Mouse (Mus musculus) erythroid progenitor cell, adult 5-6 weeks (primary cell): ENCODE measurements around the gene 9630041A04Rik. TPM values are rescaled to one million over a fixed set of nuclear protein-coding genes. Genes with fewer than 3 reads are reported as not detected.

Experiments
- ATAC-seq: replicated peaks from 2 replicates; pipeline ENCODE4 v1.8.0; 2016; ENCODE audit warnings: moderate number of reproducible peaks, mild to moderate bottlenecking, moderate TSS enrichment, inconsistent platforms; ENCODE audit not compliant: poor library complexity, low FRiP score, severe bottlenecking
- total RNA-seq, 2 experiments: library from RNA; stranded (forward) in 1 of 2; stranded (reverse) in 1 of 2; fragments of 150-400 nt in 1 of 2; fragments of 186-747, 209-891 nt in 1 of 2; gene quantifications; 2 replicates each; pipeline versions ENCODE4 v1.2.3 to v1.2.4; 2015 to 2017; ENCODE audit warnings: low replicate concordance in 2 of 2

Gene 9630041A04Rik
- total RNA-seq, 2 experiments from 2014 or later = not detected

DNA sequence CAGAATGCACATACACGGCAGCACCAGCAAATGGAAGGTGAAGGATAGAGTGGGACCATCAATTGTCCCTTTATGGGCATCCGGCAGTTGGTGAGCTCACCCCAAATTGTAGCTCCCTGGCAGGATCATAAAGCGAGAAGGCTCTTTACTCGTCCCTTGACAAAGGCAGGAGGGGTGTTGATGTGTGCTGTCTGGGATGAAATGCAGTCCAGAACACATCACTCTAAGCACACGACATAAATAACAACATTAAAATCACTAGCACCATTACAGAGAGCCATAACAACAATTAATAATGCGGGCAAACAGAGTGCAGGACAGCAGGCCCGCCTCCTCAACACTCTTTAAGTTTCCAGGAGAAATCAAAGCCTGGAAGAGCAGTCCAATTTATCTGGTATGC is 120.7 kb downstream of the 9630041A04Rik start:
- ATAC-seq = no peak

DNA sequence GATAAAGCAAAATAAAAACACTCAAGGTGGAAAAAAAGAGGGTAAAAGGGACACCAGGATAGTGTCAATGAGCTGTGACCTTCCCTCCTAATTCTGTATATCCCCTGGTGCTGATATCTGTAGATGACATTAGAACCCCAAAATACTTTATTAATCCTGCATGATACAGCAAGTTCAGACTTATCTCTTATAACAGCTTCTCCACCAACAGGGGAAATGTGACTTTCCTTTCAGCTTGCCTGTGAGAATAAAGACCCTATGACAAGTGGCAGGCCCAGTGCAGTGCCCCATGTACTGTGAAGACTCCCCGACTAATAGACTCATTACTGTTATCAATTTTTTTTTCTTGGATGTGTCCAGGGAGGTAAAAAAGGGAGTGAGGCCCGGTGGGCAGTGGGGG is 125.3 kb downstream of the 9630041A04Rik start:
- ATAC-seq = peak; percentile 59

DNA sequence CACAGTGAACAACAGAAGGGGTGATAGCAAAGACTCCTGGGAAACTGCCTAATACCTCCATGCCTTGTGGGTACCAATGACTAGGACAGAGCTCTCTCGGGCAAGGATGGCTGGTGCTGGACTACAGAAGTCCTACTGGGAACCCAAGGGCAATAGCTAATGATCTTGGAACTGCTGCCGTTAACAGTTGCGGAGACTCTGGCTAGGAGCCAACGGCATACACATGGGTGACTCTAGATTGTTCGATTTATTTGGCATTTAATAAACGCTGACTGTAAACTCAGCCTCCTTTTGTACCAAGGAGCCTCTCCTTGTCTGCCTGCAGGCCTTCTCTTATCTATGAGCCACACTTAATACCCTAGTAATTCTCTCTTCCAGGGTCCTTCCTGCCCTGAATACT is 128.4 kb downstream of the 9630041A04Rik start:
- ATAC-seq = peak; percentile 21; the same call in 1 of the 2 replicates

DNA sequence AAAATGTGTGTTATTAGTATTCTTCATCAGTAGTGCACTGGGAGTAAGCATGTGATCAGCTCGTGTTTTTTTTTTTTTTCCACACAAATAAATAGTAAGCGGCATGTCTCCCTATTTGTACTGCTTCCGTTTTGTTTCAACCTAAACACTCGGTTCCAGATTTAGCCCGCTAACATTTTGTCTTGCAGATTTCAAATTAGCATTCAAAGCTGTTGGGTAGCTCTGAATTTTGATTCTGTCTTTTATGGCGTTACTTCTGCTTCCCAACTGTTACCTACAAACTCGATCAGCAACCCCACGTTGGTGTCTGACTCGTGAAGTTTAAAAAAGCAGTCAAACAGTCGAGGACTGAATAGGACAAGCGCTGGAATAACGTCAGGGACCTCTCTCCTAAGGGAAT is 129.2 kb downstream of the 9630041A04Rik start:
- ATAC-seq = no peak
